ENCODE assay signal across 28 mouse cellular contexts in the genomic region with DNA sequence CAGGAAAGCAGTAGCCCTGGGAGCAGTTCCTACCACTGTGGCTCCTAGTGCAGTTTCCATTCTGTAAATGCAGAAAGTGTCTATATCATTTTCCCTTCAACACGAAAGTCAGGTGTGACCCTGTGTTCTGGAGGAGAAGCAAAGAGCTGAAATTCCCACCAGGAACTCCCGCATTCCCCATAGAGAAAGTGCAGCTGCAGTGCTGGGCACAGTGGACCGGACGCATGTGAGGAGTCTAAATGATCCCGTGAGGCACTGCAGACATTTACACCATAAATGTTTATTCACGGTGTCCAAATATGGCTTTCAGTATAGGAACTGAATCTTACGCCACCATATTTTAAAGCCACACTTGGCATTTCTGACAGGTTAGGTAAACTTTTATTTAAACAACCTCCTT. TPM values are rescaled to one million over a fixed set of nuclear protein-coding genes. Genes with fewer than 3 reads are reported as not detected.
"Had no signal": no experiment of that assay in that cellular context is flagged by ENCODE, and none has a peak within 500 bp of the region (broad histone marks: within the 10 kb centered on the region; RNA-seq: fewer than 3 reads in every experiment).

A gene (minus strand): TSS at position 58 of the 400 bp plus-strand sequence.

- H3K36me3 ChIP-seq: liver, embryonic 13.5 days; lung, embryonic 15.5 days; midbrain, embryonic 10.5 days; midbrain, embryonic 13.5 days; neural tube, embryonic 13.5 days had no signal

- H3K27ac ChIP-seq: kidney, postnatal 0 days; layer of hippocampus, adult 2 months; left cerebral cortex, adult 2 months; liver, embryonic 13.5 days; lung, embryonic 15.5 days; midbrain, embryonic 10.5 days; midbrain, embryonic 13.5 days; neural tube, embryonic 13.5 days had no signal

- H3K4me1 ChIP-seq: liver, embryonic 13.5 days; lung, embryonic 15.5 days; megakaryocyte, embryonic 14.5 days; midbrain, embryonic 10.5 days; midbrain, embryonic 13.5 days; neural tube, embryonic 13.5 days had no signal

- DNase-seq: kidney, adult 2 months; kidney, postnatal 25 days; layer of hippocampus, adult 9-11 months; liver, embryonic 13.5 days; lung, postnatal 36 days; retina, postnatal 1 day; right cerebral cortex, postnatal 25 days; spleen, adult 18-20 months; thymus, adult 18-20 months; thymus, postnatal 36 days had no signal

- H3K9ac ChIP-seq: liver, embryonic 13.5 days; lung, embryonic 15.5 days; midbrain, embryonic 13.5 days; neural tube, embryonic 13.5 days had no signal

- H3K9me3 ChIP-seq: liver, embryonic 13.5 days; lung, embryonic 15.5 days; midbrain, embryonic 10.5 days; midbrain, embryonic 13.5 days; neural tube, embryonic 13.5 days had no signal

- H3K27me3 ChIP-seq: liver, embryonic 13.5 days; lung, embryonic 15.5 days; megakaryocyte, embryonic 14.5 days; midbrain, embryonic 13.5 days; neural tube, embryonic 13.5 days had no signal

- H3K4me2 ChIP-seq: liver, embryonic 13.5 days; lung, embryonic 15.5 days; midbrain, embryonic 13.5 days; neural tube, embryonic 13.5 days had no signal

- H3K4me3 ChIP-seq: layer of hippocampus, adult 2 months; left cerebral cortex, adult 2 months; liver, embryonic 13.5 days; lung, embryonic 15.5 days; megakaryocyte, embryonic 14.5 days; midbrain, embryonic 10.5 days; midbrain, embryonic 13.5 days; myocyte; neural tube, embryonic 13.5 days had no signal

- ATAC-seq: midbrain, embryonic 13.5 days; midbrain, embryonic 16.5 days had no signal

RNA-seq across cellular contexts. Expression of the gene that starts here (rescaled TPM):
- polyA plus RNA-seq: kidney, adult 2 months; kidney, embryonic 14.5 days; kidney, postnatal 0 days; large intestine, adult 2 months; limb, embryonic 11.5 days; limb, embryonic 14.5 days; liver, adult 2 months; liver, embryonic 13.5 days; liver, embryonic 16.5 days; lung, embryonic 15.5 days; midbrain, embryonic 10.5 days; midbrain, embryonic 13.5 days; midbrain, embryonic 16.5 days; myocyte; neural tube, embryonic 13.5 days; testis, adult 2 months; urinary bladder, adult 2 months had no signal
